Mouse (Mus musculus) kidney, adult 2 months (tissue): ENCODE data around the gene Zkscan5. TPM values are rescaled to one million over a fixed set of nuclear protein-coding genes. Genes with fewer than 3 reads are reported as not detected.

Experiments used
- DNase-seq: peaks from one replicate; pipeline ENCODE4 v3.0.0; 2021
- H3K27ac ChIP-seq: fragments of 200-500 bp; 2 replicates; pipeline ENCODE4 v1.5.1; 2012; ENCODE audit warnings: low read depth, low read length, control low read depth, inconsistent platforms; ENCODE audit not compliant: insufficient read depth
- H3K27me3 ChIP-seq: fragments of 200-500 bp; replicated peaks from 2 replicates; pipeline ENCODE4 v1.6.1; 2012; ENCODE audit warnings: mild to moderate bottlenecking, moderate library complexity, low read length, inconsistent platforms; ENCODE audit not compliant: control insufficient read depth, insufficient read depth
- H3K36me3 ChIP-seq: fragments of 200-500 bp; 2 replicates; pipeline ENCODE4 v1.6.1; 2012; ENCODE audit warnings: mild to moderate bottlenecking, moderate library complexity, low read length, inconsistent platforms; ENCODE audit not compliant: control insufficient read depth, insufficient read depth
- H3K4me1 ChIP-seq: fragments of 200-500 bp; 2 replicates; pipeline ENCODE4 v1.6.1; 2011; ENCODE audit warnings: low read length; ENCODE audit not compliant: control insufficient read depth, insufficient read depth
- H3K4me3 ChIP-seq: fragments of 200-500 bp; 2 replicates; pipeline ENCODE4 v1.5.1; 2011; ENCODE audit warnings: mild to moderate bottlenecking, low read depth, low read length, control low read depth; ENCODE audit not compliant: insufficient read depth
- CTCF ChIP-seq: fragments of 200-500 bp; conservative IDR thresholded peaks from 2 replicates; pipeline ENCODE4 v1.5.1; 2011; ENCODE audit warnings: low read depth, mild to moderate bottlenecking, control low read depth, low read length, moderate library complexity, mixed read lengths; ENCODE audit not compliant: insufficient read depth, insufficient read length
- POLR2A ChIP-seq: fragments of 200-500 bp; IDR thresholded peaks from one replicate; pipeline ENCODE4 v1.6.1; 2011; ENCODE audit warnings: low read depth, low read length, control low read depth
- WGBS: fragments of 180-500 bp; shearing (Covaris S2); methylation state at CpG from one replicate; pipeline ENCODE4 v1.1.7; 2018; 5-methylcytosine and 5-hydroxymethylcytosine counted together
- polyA plus RNA-seq: library from polyadenylated mRNA; depleted of rRNA; stranded (reverse); fragments of >200 nt; gene quantifications from 2 replicates; pipeline ENCODE4 v1.2.3, GENCODE M21; 2012; rRNA removed

The Zkscan5 gene
- 5.8 and 6.2 TPM in 2 replicates for polyA plus RNA-seq

- H3K27me3 ChIP-seq, result no peaks in the 10 kb centered on the region
- TF ChIP-seq CTCF (no peak), POLR2A (peak; percentile 54)
- H3K4me3 ChIP-seq, result peak within 1 kb of the TSS; percentile 94
- H3K4me1 ChIP-seq, result peaks cover 6% of the 10 kb centered on the region; the same call in 1 of the 2 replicates
- H3K36me3 ChIP-seq, result no peaks in the 10 kb centered on the region
- peak within 1 kb of the TSS; percentile 89 for H3K27ac ChIP-seq
- DNase-seq, result peak; percentile 99
- under 1% methylated on average over 22 of the region's 22 CpGs for WGBS
Observed at GRCm38 (mm10) chr5:145203936-145204691, at the start of gene Zkscan5. TSS of gene Zkscan5 (plus strand) at chr5:145204562.

DNA sequence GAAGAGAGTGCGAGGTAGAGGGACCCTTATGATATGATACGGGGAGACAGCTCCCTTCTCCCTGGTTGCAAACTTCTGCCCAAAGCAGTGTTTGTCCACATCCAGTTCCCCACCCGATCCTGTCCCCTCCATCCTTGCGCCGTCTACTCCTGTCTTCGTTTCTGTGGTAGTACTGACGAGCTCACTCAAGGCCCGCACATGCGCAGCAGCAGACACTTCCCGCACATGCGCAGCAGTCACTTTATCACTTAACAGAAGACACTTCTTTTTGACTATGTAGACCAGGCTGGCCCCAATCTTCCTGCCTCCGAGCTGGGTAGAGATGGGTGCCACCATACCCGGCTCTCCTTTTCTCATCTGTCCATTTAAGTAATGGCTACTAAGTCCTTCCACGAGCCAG lies 43.0 kb upstream of the Zkscan5 start:
- H3K4me1 ChIP-seq, result peaks cover 5% of the 10 kb centered on the region
- H3K27me3 ChIP-seq, result no peaks in the 10 kb centered on the region
- no peak for DNase-seq
- H3K4me3 ChIP-seq, result no peak overlapping the region
- 92% methylated on average over 14 of the region's 14 CpGs for WGBS
- H3K36me3 ChIP-seq, result peaks cover 1% of the 10 kb centered on the region
- TF ChIP-seq CTCF (no peak), POLR2A (no peak)
- no peak overlapping the region for H3K27ac ChIP-seq

DNA sequence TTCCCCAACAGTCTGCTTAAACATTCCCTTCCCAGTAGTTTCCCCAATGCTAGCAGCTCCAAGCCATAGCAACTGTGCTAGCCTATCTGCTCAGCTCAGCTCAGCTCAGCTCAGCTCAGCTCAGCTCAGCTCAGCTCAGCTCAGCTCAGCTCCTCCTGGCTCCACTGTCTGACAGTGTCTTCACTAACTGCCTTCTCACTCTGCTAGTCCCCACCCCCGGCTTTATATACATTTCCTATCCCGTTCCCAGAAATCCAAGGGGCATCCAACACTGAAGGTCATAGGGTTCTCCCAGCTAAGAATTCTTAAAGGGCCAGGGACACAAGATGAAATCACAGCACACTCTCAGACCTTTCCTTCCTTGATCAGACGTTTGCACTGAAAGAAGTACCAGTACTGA lies 39.7 kb upstream of the Zkscan5 start:
- DNase-seq, result peak; percentile 46
- Histone ChIP-seq H3K27me3 (no peaks in the 10 kb centered on the region), H3K27ac (peak overlapping the region; percentile 64), H3K4me1 (peaks cover 9% of the 10 kb centered on the region), H3K4me3 (peak overlapping the region; percentile 18; the same call in 1 of the 2 replicates), H3K36me3 (no peaks in the 10 kb centered on the region)
- TF ChIP-seq CTCF (no peak), POLR2A (no peak)
- WGBS, result 36% methylated on average over 3 of the region's 3 CpGs

DNA sequence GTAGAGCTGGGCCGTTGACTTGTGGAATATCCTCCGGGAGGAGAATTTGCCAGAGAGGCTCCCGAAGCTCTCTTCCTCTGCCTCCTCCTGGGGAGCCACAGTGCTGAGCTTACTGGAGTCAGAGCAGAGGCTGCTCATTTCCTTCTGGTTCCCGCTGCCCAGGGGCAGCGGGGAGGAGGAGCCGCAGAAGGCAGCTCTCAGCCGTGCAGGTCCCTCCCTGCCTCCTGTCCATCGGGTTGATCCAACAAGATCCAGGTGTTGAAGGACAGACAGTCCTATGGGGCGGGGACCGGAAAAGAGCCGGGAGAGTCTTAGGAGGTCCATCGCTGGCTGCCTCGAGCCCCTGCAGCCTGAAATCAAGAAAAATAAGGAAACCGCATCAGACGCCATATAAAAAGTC lies 39.2 kb upstream of the Zkscan5 start:
- DNase-seq, result no peak
- no peak overlapping the region for H3K4me3 ChIP-seq
- no peaks in the 10 kb centered on the region for H3K27me3 ChIP-seq
- H3K36me3 ChIP-seq, result no peaks in the 10 kb centered on the region
- no peak for TF ChIP-seq POLR2A
- no peak for TF ChIP-seq CTCF
- no peak overlapping the region for H3K27ac ChIP-seq
- peaks cover 9% of the 10 kb centered on the region for H3K4me1 ChIP-seq
- WGBS, result 70% methylated on average over 15 of the region's 15 CpGs

DNA sequence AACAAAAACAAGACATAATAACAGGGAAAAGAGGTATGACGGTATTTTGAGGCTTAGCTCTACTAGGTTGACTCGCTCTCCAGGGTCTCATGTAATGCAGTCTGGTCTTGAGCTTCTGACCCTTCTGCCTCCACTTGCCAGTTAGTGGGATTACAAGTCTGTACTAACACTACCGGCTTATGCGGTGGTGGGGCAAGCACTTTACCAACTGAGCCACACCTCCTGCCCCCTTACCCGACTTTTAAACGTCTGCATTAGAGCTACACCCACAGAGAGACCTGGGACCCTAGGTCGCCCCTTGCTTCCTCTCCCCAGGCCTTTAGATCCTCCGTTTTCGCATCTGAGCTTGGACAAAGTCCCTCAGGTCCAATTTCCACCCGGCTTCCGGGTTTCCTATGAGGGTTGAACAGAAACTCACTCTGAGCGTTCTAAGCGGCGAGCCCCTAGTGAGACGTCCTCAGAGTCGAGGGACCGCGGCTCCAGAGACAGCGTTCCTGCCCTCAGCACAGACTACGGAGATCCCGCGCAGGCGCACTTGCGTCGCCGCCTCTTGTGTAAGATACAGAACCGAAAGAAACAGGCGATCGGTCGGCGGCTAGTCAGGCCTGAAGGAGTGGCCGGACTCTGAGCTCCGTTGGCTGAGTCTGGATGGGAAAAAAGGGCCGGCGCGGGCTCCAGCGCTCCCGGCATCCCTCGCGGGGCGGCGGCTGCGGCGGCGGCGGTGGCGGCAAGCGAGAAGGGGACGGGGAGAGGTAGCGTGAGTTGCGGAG lies 37.6 kb upstream of the Zkscan5 start, which contains the start of the genes Ptcd1 and Cpsf4:
Gene Ptcd1 (minus strand): TSS at position 573 of the 770 bp plus-strand sequence.
Gene Cpsf4 (plus strand): TSS at position 678 of the 770 bp plus-strand sequence.
- Histone ChIP-seq H3K4me3 (peak within 1 kb of the TSS; percentile 89), H3K27ac (peak within 1 kb of the TSS; percentile 81), H3K36me3 (no peaks in the 10 kb centered on the region), H3K4me1 (peaks cover 9% of the 10 kb centered on the region), H3K27me3 (no peaks in the 10 kb centered on the region)
- WGBS, result under 1% methylated on average over 50 of the region's 51 CpGs
- TF ChIP-seq POLR2A (peak; percentile 55), CTCF (no peak)
- DNase-seq, result peak; percentile 100

DNA sequence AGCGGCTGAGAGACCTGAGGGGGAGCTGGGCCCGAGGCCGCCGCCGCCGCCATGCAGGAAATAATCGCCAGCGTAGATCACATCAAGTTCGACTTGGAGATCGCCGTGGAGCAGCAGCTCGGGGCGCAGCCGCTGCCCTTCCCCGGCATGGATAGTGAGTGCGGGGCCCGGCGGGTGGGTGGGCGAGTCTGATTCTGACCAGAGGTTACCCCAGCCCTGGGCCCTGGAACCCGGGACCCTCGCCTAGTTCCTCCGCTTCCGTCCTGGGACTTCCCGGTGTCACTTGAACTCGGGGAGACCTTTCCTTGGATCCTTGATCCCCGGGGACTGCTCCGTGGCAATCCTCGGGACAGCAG lies 37.1 kb upstream of the Zkscan5 start:
- TF ChIP-seq POLR2A (no peak), CTCF (no peak)

DNA sequence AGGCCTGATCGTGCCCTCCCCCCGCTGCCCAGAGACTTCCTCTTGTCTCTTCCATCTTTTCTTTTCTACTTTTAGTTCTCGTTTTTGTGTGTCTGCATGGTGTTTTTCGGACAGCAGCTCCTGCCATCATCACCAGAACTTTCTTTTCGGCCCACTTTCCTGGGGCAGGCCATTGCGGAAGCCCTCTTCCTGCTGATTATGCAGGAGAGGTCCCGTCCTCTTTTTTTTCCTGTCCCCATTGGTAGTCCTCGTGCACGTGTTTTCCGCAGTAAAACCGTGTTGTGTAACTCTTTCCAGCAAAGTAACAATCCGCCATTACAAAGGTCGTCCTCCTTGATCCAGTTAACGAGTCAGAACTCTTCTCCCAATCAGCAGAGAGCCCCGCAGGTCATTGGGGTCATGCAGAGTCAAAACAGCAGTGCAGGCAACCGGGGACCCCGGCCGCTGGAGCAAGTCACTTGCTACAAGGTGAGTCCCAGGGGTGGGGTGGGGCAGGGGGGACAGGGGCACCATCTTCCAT lies 25.8 kb upstream of the Zkscan5 start:
- TF ChIP-seq CTCF (no peak), POLR2A (no peak)
- WGBS, result 74% methylated on average over 18 of the region's 18 CpGs
- DNase-seq, result no peak
- H3K27ac ChIP-seq, result no peak overlapping the region
- no peak overlapping the region for H3K4me3 ChIP-seq
- no peaks in the 10 kb centered on the region for H3K27me3 ChIP-seq
- H3K4me1 ChIP-seq, result no peaks in the 10 kb centered on the region
- peaks cover 1% of the 10 kb centered on the region; the same call in 1 of the 2 replicates for H3K36me3 ChIP-seq

More for the DNA sequence above, 37.1 kb upstream of the Zkscan5 start:
- Histone ChIP-seq H3K27me3 (no peaks in the 10 kb centered on the region), H3K4me3 (peak overlapping the region; percentile 82), H3K27ac (no peak overlapping the region), H3K4me1 (peaks cover 9% of the 10 kb centered on the region), H3K36me3 (no peaks in the 10 kb centered on the region)
- WGBS, result under 1% methylated on average over 28 of the region's 28 CpGs
- DNase-seq, result no peak
